Mouse (Mus musculus): ENCODE results near the gene Gng4. TPM values are rescaled to one million over a fixed set of nuclear protein-coding genes. Genes with fewer than 3 reads are reported as not detected.

The Gng4 gene
- total and polyA plus RNA-seq, 2 experiments from 2014 or later = 115 to 142 TPM

- WGBS = 91% methylated on average over 1 of the region's 1 CpGs
- no peak overlapping the region for H3K4me3 ChIP-seq (ENCODE audit: low read length)
- H3K9ac ChIP-seq (replicated peaks; ENCODE audit: low read length) = no peak overlapping the region
- H3K4me2 ChIP-seq (ENCODE audit: low read depth, low read length) = no peak overlapping the region
- ATAC-seq (no peak), DNase-seq (ENCODE audit: low spot score) (no peak)
- peaks cover 5% of the 10 kb centered on the region; the same call in 1 of the 2 replicates for H3K36me3 ChIP-seq (ENCODE audit: insufficient read depth, low read length)
- H3K27me3 ChIP-seq (ENCODE audit: insufficient read depth, low read length) = no peaks in the 10 kb centered on the region
- H3K27ac ChIP-seq = no peak overlapping the region
- no peak for TF ChIP-seq CTCF (IDR thresholded peaks at IDR 0.05; ENCODE audit: low read depth)
- peaks cover 5% of the 10 kb centered on the region; the same call in 1 of the 2 replicates for H3K4me1 ChIP-seq (ENCODE audit: insufficient read depth, low read length)
- H3K9me3 ChIP-seq (ENCODE audit: low read length) = no peaks in the 10 kb centered on the region
Observed at GRCm38 (mm10) chr13:13778837-13779458, 4.9 kb upstream of the Gng4 start.

GRCm38 (mm10) chr13:13780271-13780670 is 3.6 kb upstream of the Gng4 start:
- Histone ChIP-seq H3K27ac (no peak overlapping the region), H3K27me3 (ENCODE audit: insufficient read depth, low read length) (no peaks in the 10 kb centered on the region), H3K36me3 (ENCODE audit: insufficient read depth, low read length) (peaks cover 5% of the 10 kb centered on the region; the same call in 1 of the 2 replicates), H3K4me2 (ENCODE audit: low read depth, low read length) (no peak overlapping the region), H3K4me3 (ENCODE audit: low read length) (no peak overlapping the region), H3K9me3 (ENCODE audit: low read length) (no peaks in the 10 kb centered on the region), H3K4me1 (ENCODE audit: insufficient read depth, low read length) (peaks cover 6% of the 10 kb centered on the region; the same call in 1 of the 2 replicates), H3K9ac (replicated peaks; ENCODE audit: low read length) (no peak overlapping the region)
- ATAC-seq (no peak), DNase-seq (ENCODE audit: low spot score) (no peak)
- no peak for TF ChIP-seq CTCF (IDR thresholded peaks at IDR 0.05; ENCODE audit: low read depth)
- 77% methylated on average over 3 of the region's 3 CpGs for WGBS

DNA sequence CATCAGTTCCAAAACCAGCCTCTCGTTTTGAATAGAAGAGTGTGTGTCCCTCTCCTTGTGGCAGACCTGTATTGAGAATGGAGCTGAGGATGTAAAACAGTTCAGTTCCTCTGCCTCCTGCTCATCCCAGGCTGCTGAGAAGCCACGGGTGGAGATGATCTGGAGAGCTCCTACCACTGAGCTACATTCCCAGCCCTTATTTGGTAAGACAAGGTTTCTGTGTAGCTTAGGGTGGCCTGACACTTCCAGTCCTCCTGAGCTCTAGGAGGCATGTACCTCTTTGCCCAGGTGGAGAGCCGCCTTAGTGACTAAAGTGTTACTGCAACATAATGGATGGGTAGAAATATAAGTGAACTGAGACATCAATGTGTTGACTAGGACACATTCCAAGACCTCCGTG is 2.8 kb upstream of the Gng4 start:
- no peak overlapping the region for H3K9ac ChIP-seq (replicated peaks; ENCODE audit: low read length)
- H3K27me3 ChIP-seq (ENCODE audit: insufficient read depth, low read length) = no peaks in the 10 kb centered on the region
- no peak overlapping the region for H3K4me3 ChIP-seq (ENCODE audit: low read length)
- no peak for TF ChIP-seq CTCF (IDR thresholded peaks at IDR 0.05; ENCODE audit: low read depth)
- peaks cover 5% of the 10 kb centered on the region; the same call in 1 of the 2 replicates for H3K36me3 ChIP-seq (ENCODE audit: insufficient read depth, low read length)
- H3K9me3 ChIP-seq (ENCODE audit: low read length) = no peaks in the 10 kb centered on the region
- ATAC-seq = no peak
- no peak overlapping the region for H3K4me2 ChIP-seq (ENCODE audit: low read depth, low read length)
- no peak for DNase-seq (ENCODE audit: low spot score)
- no peak overlapping the region for H3K27ac ChIP-seq
- 77% methylated on average over 4 of the region's 4 CpGs for WGBS
- peaks cover 6% of the 10 kb centered on the region; the same call in 1 of the 2 replicates for H3K4me1 ChIP-seq (ENCODE audit: insufficient read depth, low read length)

- no peaks in the 10 kb centered on the region for H3K9me3 ChIP-seq (ENCODE audit: low read length)
- H3K9ac ChIP-seq (replicated peaks; ENCODE audit: low read length) = no peak overlapping the region
- ATAC-seq = no peak
- WGBS = 40% methylated on average over 7 of the region's 7 CpGs
- H3K27ac ChIP-seq = peak overlapping the region; percentile 76
- H3K36me3 ChIP-seq (ENCODE audit: insufficient read depth, low read length) = no peaks in the 10 kb centered on the region
- TF ChIP-seq CTCF (IDR thresholded peaks at IDR 0.05; ENCODE audit: low read depth) = no peak
- peaks cover 6% of the 10 kb centered on the region; the same call in 1 of the 2 replicates for H3K4me1 ChIP-seq (ENCODE audit: insufficient read depth, low read length)
- H3K4me2 ChIP-seq (ENCODE audit: low read depth, low read length) = peak overlapping the region; percentile 83
- no peaks in the 10 kb centered on the region for H3K27me3 ChIP-seq (ENCODE audit: insufficient read depth, low read length)
- no peak for DNase-seq (ENCODE audit: low spot score)
- H3K4me3 ChIP-seq (ENCODE audit: low read length) = peak overlapping the region; percentile 63
Observed at GRCm38 (mm10) chr13:13783296-13783695, 563 bp upstream of the Gng4 start.

- peak overlapping the region; percentile 63 for H3K4me3 ChIP-seq (ENCODE audit: low read length)
- H3K9me3 ChIP-seq (ENCODE audit: low read length) = no peaks in the 10 kb centered on the region
- H3K9ac ChIP-seq (replicated peaks; ENCODE audit: low read length) = peak overlapping the region; percentile 61
- peak; percentile 32 for DNase-seq (ENCODE audit: low spot score)
- TF ChIP-seq CTCF (IDR thresholded peaks at IDR 0.05; ENCODE audit: low read depth) = no peak
- H3K27me3 ChIP-seq (ENCODE audit: insufficient read depth, low read length) = no peaks in the 10 kb centered on the region
- 2% methylated on average over 56 of the region's 59 CpGs for WGBS
- H3K4me2 ChIP-seq (ENCODE audit: low read depth, low read length) = peak overlapping the region; percentile 83
- ATAC-seq = peak; percentile 65
- H3K4me1 ChIP-seq (ENCODE audit: insufficient read depth, low read length) = peaks cover 6% of the 10 kb centered on the region; the same call in 1 of the 2 replicates
- no peaks in the 10 kb centered on the region for H3K36me3 ChIP-seq (ENCODE audit: insufficient read depth, low read length)
- peak overlapping the region; percentile 76 for H3K27ac ChIP-seq
Observed at GRCm38 (mm10) chr13:13784420-13784936, 619 bp downstream of the Gng4 start.

DNA sequence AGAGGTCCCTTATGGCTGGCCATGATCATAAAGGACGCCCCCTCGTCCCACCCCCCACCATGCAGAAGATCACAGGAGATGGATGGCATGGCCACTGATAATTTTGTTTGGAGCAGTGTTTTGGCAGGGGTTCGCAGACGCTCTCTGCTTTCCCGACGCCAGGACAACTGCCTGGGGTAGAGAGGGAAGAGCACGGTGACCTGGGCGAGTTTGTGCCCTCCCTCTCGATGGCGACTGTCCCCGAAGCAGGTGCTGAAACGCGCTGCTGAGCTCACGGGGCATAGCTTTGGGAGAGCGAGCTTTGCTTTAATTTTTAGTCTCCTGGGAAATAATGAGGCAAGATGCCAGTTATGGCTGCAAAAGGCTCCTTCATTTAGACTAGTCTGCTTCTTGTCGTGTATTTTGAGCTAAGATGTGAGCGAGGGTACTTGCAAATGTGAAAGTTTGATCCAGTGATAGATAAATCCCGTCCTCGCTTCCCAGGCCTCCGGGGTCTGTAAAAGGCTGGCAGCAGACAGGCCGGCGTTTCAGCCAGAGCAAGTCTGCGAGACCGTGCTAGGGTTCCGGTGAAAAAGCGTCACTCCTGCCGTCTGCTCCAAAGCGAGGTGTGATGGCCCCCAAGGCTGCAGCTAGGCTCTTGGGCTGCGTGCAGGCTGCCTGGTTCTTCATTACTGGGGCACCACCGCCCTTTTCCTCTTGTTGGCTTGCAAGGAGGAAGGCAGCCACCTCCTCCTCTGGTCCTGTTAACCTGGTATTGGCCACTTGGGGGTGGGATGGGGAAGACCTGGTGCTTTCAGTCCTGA is 1.3 kb downstream of the Gng4 start:
- H3K27ac ChIP-seq = peak overlapping the region; percentile 76; the same call in 1 of the 2 replicates
- peak; percentile 47 for TF ChIP-seq CTCF (IDR thresholded peaks at IDR 0.05; ENCODE audit: low read depth)
- H3K4me3 ChIP-seq (ENCODE audit: low read length) = peak overlapping the region; percentile 63
- ATAC-seq (peak; percentile 15; the same call in 1 of the 2 replicates), DNase-seq (ENCODE audit: low spot score) (peak; percentile 48)
- peaks cover 6% of the 10 kb centered on the region; the same call in 1 of the 2 replicates for H3K4me1 ChIP-seq (ENCODE audit: insufficient read depth, low read length)
- peak overlapping the region; percentile 61 for H3K9ac ChIP-seq (replicated peaks; ENCODE audit: low read length)
- no peaks in the 10 kb centered on the region for H3K9me3 ChIP-seq (ENCODE audit: low read length)
- H3K36me3 ChIP-seq (ENCODE audit: insufficient read depth, low read length) = no peaks in the 10 kb centered on the region
- no peaks in the 10 kb centered on the region for H3K27me3 ChIP-seq (ENCODE audit: insufficient read depth, low read length)
- WGBS = 2% methylated on average over 30 of the region's 30 CpGs
- peak overlapping the region; percentile 83 for H3K4me2 ChIP-seq (ENCODE audit: low read depth, low read length)
